Mouse (Mus musculus) erythroid progenitor cell, adult 5-6 weeks (primary cell): ENCODE measurements around the gene Slc7a4. TPM values are rescaled to one million over a fixed set of nuclear protein-coding genes. Genes with fewer than 3 reads are reported as not detected.
"Not testable (repeated sequence)": the region's sequence is repeated elsewhere in the genome, so short reads cannot be mapped to it uniquely, and the experiment has no call there.

Experiments
- ATAC-seq: replicated peaks from 2 replicates; pipeline ENCODE4 v1.8.0; 2016; ENCODE audit warnings: moderate number of reproducible peaks, mild to moderate bottlenecking, moderate TSS enrichment, inconsistent platforms; ENCODE audit not compliant: poor library complexity, low FRiP score, severe bottlenecking
- total RNA-seq, 2 experiments: library from RNA; stranded (forward) in 1 of 2; stranded (reverse) in 1 of 2; fragments of 150-400 nt in 1 of 2; fragments of 186-747, 209-891 nt in 1 of 2; gene quantifications; 2 replicates each; pipeline versions ENCODE4 v1.2.3 to v1.2.4; 2015 to 2017; ENCODE audit warnings: low replicate concordance in 2 of 2

Gene Slc7a4
- total RNA-seq, 2 experiments from 2014 or later, result not detected

GRCm38 (mm10) chr16:17564221-17564620 is 18.8 kb downstream of the Slc7a4 start:
- no peak for ATAC-seq

- no peak for ATAC-seq
These were observed 19.4 kb downstream of the Slc7a4 start for GRCm38 (mm10) chr16:17563580-17563979.

- ATAC-seq, result no peak
These were observed 21.2 kb downstream of the Slc7a4 start, which contains the start of gene P2rx6 for GRCm38 (mm10) chr16:17561751-17562208. P2rx6 (plus strand) TSS chr16:17561885.

- no peak for ATAC-seq
These were observed 21.8 kb downstream of the Slc7a4 start, which contains the start of gene Lrrc74b for GRCm38 (mm10) chr16:17561128-17561750. Lrrc74b (minus strand) TSS chr16:17561247.

GRCm38 (mm10) chr16:17559396-17560027 is 23.5 kb downstream of the Slc7a4 start:
- ATAC-seq, result no peak

- no peak for ATAC-seq
These were observed 24.2 kb downstream of the Slc7a4 start for GRCm38 (mm10) chr16:17558811-17559210.

GRCm38 (mm10) chr16:17557947-17558480 is 25.0 kb downstream of the Slc7a4 start:
- ATAC-seq, result peak; percentile 64

GRCm38 (mm10) chr16:17556907-17557306 is 26.1 kb downstream of the Slc7a4 start:
- ATAC-seq, result no peak

- no peak for ATAC-seq
These were observed 26.8 kb downstream of the Slc7a4 start for GRCm38 (mm10) chr16:17556180-17556579.

GRCm38 (mm10) chr16:17554702-17555101 is 28.3 kb downstream of the Slc7a4 start:
- not testable (repeated sequence) for ATAC-seq

GRCm38 (mm10) chr16:17553910-17554685 is 28.9 kb downstream of the Slc7a4 start:
- peak; percentile 75 for ATAC-seq

- no peak for ATAC-seq
These were observed 30.2 kb downstream of the Slc7a4 start for GRCm38 (mm10) chr16:17552837-17553236.

GRCm38 (mm10) chr16:17542632-17543031 is 40.4 kb downstream of the Slc7a4 start:
- ATAC-seq, result no peak

GRCm38 (mm10) chr16:17536584-17536983 is 46.4 kb downstream of the Slc7a4 start:
- no peak for ATAC-seq

GRCm38 (mm10) chr16:17532676-17533329 is 50.2 kb downstream of the Slc7a4 start:
- no peak for ATAC-seq

GRCm38 (mm10) chr16:17532271-17532670 is 50.7 kb downstream of the Slc7a4 start:
- no peak for ATAC-seq

- ATAC-seq, result peak; percentile 92
These were observed 52.2 kb downstream of the Slc7a4 start, which contains the start of gene Thap7 for GRCm38 (mm10) chr16:17530640-17531288. Thap7 (minus strand) TSS chr16:17531136.

- ATAC-seq, result peak; percentile 39; the same call in 1 of the 2 replicates
These were observed 52.9 kb downstream of the Slc7a4 start for GRCm38 (mm10) chr16:17529981-17530586.

GRCm38 (mm10) chr16:17528276-17528675 is 54.7 kb downstream of the Slc7a4 start:
- ATAC-seq, result no peak
